Mouse (Mus musculus) embryonic facial prominence, embryonic 13.5 days (tissue): ENCODE data around the gene Sart3. TPM values are rescaled to one million over a fixed set of nuclear protein-coding genes. Genes with fewer than 3 reads are reported as not detected.
"Not testable (repeated sequence)": the region's sequence is repeated elsewhere in the genome, so short reads cannot be mapped to it uniquely, and the experiment has no call there.

ENCODE experiments used
- ATAC-seq: fragments of 200-750 bp; cut with Nextera tagmentation; 2 replicates; pipeline ENCODE4 v1.8.0; 2017; ENCODE audit warnings: low read depth; ENCODE audit not compliant: insufficient number of reproducible peaks, insufficient read depth, low FRiP score, low TSS enrichment
- H3K27ac ChIP-seq: fragments of 300-500 bp; sonication (generic); 2 replicates; pipeline ENCODE4 v1.5.1; 2015; ENCODE audit warnings: moderate library complexity, mild to moderate bottlenecking, inconsistent platforms
- H3K27me3 ChIP-seq: fragments of 300-500 bp; sonication (generic); 2 replicates; pipeline ENCODE4 v1.6.1; 2015; ENCODE audit warnings: mild to moderate bottlenecking, inconsistent platforms
- H3K36me3 ChIP-seq: fragments of 300-500 bp; sonication (generic); 2 replicates; pipeline ENCODE4 v1.6.1; 2015; ENCODE audit warnings: mild to moderate bottlenecking, inconsistent platforms
- H3K4me1 ChIP-seq: fragments of 300-500 bp; sonication (generic); 2 replicates; pipeline ENCODE4 v1.6.1; 2015; ENCODE audit warnings: inconsistent platforms
- H3K4me2 ChIP-seq: fragments of 300-500 bp; sonication (generic); 2 replicates; pipeline ENCODE4 v1.6.1; 2015; ENCODE audit warnings: moderate library complexity, mild to moderate bottlenecking, inconsistent platforms
- H3K4me3 ChIP-seq: fragments of 300-500 bp; sonication (generic); 2 replicates; pipeline ENCODE4 v1.5.1; 2015; ENCODE audit warnings: mild to moderate bottlenecking, inconsistent platforms
- H3K9ac ChIP-seq: fragments of 300-500 bp; sonication (generic); 2 replicates; pipeline ENCODE4 v1.6.1; 2015; ENCODE audit warnings: mild to moderate bottlenecking, inconsistent platforms
- H3K9me3 ChIP-seq: fragments of 300-500 bp; sonication (generic); 2 replicates; pipeline ENCODE4 v1.6.1; 2016; ENCODE audit warnings: inconsistent platforms
- WGBS: fragments of 180-500 bp; shearing (Covaris S2); methylation state at CpG from one replicate; pipeline ENCODE4 v1.1.7; 2015; ENCODE audit warnings: mixed read lengths; 5-methylcytosine and 5-hydroxymethylcytosine counted together
- polyA plus RNA-seq: library from polyadenylated mRNA; unstranded; fragments of >200 nt; fragmentation: Nextera tagmentation; extraction: Ambion mirVana; gene quantifications from 2 replicates; pipeline ENCODE4 v1.2.1, GENCODE M21; 2015

The Sart3 gene
- polyA plus RNA-seq, 1 experiment from 2014 or later = 65.7 TPM

DNA sequence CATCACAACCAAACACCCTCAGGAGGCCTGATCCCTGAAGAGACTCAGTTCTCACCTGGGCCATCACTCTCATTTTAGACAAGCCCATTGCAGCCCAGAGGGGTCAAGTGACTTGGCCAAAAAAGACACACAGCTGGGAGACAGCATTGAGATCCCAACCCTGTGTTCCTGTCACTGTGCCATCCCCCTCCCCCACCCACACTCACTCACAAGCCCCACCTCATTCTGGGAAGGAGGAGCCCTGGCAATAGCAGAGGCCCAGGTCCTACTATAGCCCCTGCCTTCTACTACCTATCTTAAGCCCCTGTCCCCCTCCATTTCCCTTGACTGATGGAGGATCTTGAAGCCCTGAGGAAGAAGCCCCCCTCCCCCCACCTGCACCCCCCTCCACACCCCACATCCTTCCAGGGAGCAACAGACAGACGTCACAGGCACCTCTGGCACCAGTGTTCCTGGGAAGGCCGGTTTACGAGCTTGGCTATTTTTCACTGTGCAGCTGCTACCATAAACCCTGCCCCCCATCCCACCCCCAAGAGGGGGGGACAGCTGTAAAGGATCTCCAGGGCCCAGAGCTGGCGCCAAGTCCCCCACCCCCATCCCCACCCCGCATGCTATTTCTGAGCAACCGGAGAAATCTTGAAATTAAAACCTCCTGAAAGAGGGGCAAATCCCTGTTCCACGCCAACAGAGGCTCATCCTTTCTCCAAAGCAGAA is 16.9 kb upstream of the Sart3 start:
- H3K27me3 ChIP-seq = no peaks in the 10 kb centered on the region
- ATAC-seq = peak; percentile 35; the same call in 1 of the 2 replicates
- H3K9ac ChIP-seq = no peak overlapping the region
- no peaks in the 10 kb centered on the region for H3K9me3 ChIP-seq
- H3K4me3 ChIP-seq = no peak overlapping the region
- peaks cover 16% of the 10 kb centered on the region for H3K36me3 ChIP-seq
- H3K4me1 ChIP-seq = peaks cover 60% of the 10 kb centered on the region
- peak overlapping the region; percentile 11; the same call in 1 of the 2 replicates for H3K4me2 ChIP-seq
- H3K27ac ChIP-seq = peak overlapping the region; percentile 89
- WGBS = 17% methylated on average over 7 of the region's 7 CpGs

DNA sequence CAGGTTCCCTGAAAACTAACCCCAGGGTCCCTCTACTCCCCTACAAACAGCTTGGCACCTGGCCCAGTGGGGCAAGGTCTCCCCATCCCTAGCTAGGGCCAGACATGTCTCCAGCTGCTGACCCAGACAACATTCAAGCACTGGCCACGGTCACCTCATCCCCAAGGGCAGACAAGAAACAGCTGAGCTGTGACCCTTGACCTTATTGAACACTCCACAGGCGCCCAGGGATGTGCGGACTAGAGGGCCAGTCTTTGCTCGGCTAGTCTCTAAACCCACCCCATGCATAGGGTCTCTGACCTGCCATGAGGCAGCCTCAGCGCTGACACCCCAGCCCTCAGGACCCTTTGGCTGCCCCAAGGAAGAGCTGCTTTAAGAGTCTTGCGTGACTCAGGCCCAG is 16.3 kb upstream of the Sart3 start:
- Histone ChIP-seq H3K9me3 (no peaks in the 10 kb centered on the region), H3K27me3 (no peaks in the 10 kb centered on the region), H3K4me3 (no peak overlapping the region), H3K36me3 (peaks cover 10% of the 10 kb centered on the region), H3K9ac (no peak overlapping the region), H3K4me1 (peaks cover 61% of the 10 kb centered on the region), H3K4me2 (no peak overlapping the region), H3K27ac (peak overlapping the region; percentile 89)
- 34% methylated on average over 6 of the region's 6 CpGs for WGBS
- ATAC-seq = no peak

DNA sequence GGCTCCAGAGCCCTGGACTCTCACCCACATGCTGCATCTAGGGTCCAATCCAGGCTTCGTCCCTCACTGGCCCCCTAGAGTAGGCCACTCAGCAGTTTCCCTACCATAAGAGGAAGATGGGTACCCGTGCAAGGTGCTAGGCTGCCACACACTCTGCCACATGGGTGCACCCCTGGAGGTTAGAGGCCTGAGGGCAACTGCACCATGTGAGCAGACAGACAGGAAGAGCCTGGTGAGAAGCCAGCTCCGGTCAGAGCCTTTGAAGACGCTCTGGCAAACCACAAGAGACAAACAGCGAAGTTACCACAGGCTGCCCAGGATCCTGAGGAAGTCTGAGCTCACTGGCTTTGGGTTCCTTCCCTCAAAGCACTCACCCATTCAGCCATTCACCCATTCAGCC is 14.7 kb upstream of the Sart3 start:
- H3K4me3 ChIP-seq = no peak overlapping the region
- WGBS = 78% methylated on average over 5 of the region's 5 CpGs
- H3K9ac ChIP-seq = 0 out of 2 replicates have a peak overlapping the region, but pooled peaks have one; percentile 2
- no peaks in the 10 kb centered on the region for H3K36me3 ChIP-seq
- no peaks in the 10 kb centered on the region; the same call in 1 of the 2 replicates for H3K27me3 ChIP-seq
- H3K9me3 ChIP-seq = no peaks in the 10 kb centered on the region
- H3K4me2 ChIP-seq = no peak overlapping the region
- no peak overlapping the region for H3K27ac ChIP-seq
- H3K4me1 ChIP-seq = peaks cover 61% of the 10 kb centered on the region
- no peak for ATAC-seq

DNA sequence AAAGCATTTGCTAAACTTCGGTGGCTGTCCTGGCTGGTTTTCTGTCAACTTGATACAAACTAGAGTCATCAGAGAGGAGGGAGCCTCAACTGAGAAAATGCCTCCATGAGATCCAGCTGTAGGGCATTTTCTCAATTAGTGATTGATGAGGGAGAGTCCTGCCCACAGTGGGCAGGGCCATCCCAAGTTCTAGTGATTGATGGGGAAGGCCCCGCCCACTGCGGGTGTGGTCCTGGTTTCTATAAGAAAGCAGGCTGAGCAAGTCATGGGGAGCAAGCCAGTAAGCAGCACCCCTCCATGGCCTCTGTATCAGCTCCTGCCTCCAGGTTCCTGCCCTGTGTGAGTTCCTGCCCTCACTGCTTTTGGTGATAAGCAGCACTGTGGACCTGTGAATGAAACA is 11.8 kb upstream of the Sart3 start:
- H3K9me3 ChIP-seq, ATAC-seq, H3K27me3 ChIP-seq, H3K36me3 ChIP-seq, H3K4me3 ChIP-seq: not testable (repeated sequence)
- 27% methylated on average over 3 of the region's 3 CpGs for WGBS
- Histone ChIP-seq H3K9ac (peak overlapping the region; percentile 52; the same call in 1 of the 2 replicates), H3K27ac (peak overlapping the region; percentile 92), H3K4me2 (peak overlapping the region; percentile 41), H3K4me1 (peaks cover 57% of the 10 kb centered on the region)

DNA sequence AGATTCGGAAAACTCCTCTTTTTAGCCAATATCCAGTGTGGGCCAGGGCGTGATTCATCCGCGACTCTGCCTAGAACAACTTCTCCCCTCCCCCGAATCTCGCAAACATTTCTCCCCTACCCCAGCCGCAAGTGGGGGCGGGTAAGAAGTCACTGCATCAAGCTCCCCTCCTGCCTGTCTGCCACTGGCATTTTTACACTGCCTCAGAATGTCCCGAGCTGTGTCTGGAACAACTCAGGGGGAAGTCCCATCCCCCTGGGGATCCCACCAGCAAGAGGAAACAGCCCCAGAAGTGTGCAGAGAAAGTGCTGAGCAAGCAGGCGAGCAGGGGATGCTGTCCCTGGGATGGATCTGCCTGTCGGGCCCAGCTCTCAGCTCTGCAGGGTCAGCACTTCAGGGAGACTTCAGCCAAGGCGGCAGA is 11.3 kb upstream of the Sart3 start:
- H3K27me3 ChIP-seq = no peaks in the 10 kb centered on the region; the same call in 1 of the 2 replicates
- H3K9ac ChIP-seq = peak overlapping the region; percentile 52
- no peaks in the 10 kb centered on the region for H3K36me3 ChIP-seq
- H3K4me2 ChIP-seq = peak overlapping the region; percentile 41
- H3K9me3 ChIP-seq = no peaks in the 10 kb centered on the region
- H3K27ac ChIP-seq = peak overlapping the region; percentile 92
- H3K4me1 ChIP-seq = peaks cover 55% of the 10 kb centered on the region
- no peak overlapping the region for H3K4me3 ChIP-seq
- ATAC-seq = no peak
- 4% methylated on average over 12 of the region's 12 CpGs for WGBS

DNA sequence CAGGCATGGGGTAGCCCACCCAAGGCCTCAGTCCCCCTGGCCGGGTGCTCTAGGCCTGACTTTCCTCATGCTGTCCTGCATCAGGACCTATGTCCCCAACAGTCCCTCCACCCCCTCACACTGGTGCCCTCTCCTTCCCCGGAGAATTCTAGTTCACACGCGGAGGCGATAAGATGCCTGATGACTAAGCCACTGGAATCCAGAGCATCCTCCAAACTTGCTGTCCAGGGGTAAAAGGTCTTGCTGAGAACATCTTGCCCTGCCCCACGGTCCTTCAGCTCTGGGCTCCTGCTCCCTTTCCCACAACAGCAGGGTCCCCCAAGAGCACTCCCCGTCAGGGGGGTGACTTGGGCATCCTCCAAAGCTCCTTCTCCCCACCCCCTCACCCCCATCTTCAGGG is 10.3 kb upstream of the Sart3 start:
- H3K9me3 ChIP-seq = no peaks in the 10 kb centered on the region
- no peak overlapping the region for H3K4me2 ChIP-seq
- H3K4me3 ChIP-seq = no peak overlapping the region
- 84% methylated on average over 7 of the region's 7 CpGs for WGBS
- H3K9ac ChIP-seq = 0 out of 2 replicates have a peak overlapping the region, but pooled peaks have one; percentile 52
- H3K4me1 ChIP-seq = peaks cover 53% of the 10 kb centered on the region
- H3K36me3 ChIP-seq = peaks cover 7% of the 10 kb centered on the region
- H3K27ac ChIP-seq = peak overlapping the region; percentile 92
- no peak for ATAC-seq
- H3K27me3 ChIP-seq = no peaks in the 10 kb centered on the region; the same call in 1 of the 2 replicates

DNA sequence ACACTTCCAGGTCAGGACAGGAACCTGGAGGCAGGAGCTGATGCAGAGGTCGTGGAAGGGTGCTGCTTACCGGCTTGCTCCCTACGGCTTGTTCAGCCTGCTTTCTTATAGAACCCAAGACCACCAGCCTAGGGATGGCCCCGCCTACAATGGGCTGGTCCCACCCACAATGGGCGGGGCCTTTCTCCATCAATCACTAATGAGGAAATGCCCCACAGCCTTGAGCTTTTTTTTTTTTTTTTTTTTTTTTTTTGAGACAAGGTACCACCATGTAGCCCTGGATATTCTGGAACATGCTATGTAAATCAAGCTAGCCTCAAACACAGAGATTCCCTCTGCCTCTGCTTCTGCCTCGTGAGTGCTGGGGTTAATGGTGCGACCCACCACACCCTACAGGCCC is 9.6 kb upstream of the Sart3 start:
- H3K27ac ChIP-seq = no peak overlapping the region

DNA sequence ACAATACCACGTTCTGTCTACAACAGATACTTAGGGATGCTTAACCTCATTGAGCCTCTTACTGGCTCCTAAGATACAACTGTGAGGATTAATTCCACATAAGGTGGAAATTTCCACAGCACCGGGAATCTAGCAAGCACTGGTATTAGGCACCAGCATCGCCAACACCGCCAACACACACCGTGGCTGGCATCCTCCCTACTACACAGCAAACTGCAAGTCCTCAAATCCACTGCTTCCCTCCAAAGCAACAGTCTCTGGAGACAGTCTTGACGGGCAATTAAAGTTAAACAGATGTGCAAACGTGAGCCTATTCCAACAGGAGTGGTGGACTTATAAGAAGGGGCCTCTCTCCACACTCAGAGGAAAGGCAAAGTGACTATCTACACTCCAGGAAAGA is 8.9 kb upstream of the Sart3 start:
- Histone ChIP-seq H3K4me3 (no peak overlapping the region), H3K4me2 (no peak overlapping the region), H3K27ac (peak overlapping the region; percentile 28; the same call in 1 of the 2 replicates), H3K4me1 (peaks cover 45% of the 10 kb centered on the region), H3K27me3 (no peaks in the 10 kb centered on the region; the same call in 1 of the 2 replicates), H3K36me3 (peaks cover 21% of the 10 kb centered on the region), H3K9ac (no peak overlapping the region), H3K9me3 (no peaks in the 10 kb centered on the region)
- 60% methylated on average over 7 of the region's 7 CpGs for WGBS
- ATAC-seq = no peak

More for the DNA sequence above, 9.6 kb upstream of the Sart3 start:
- H3K36me3 ChIP-seq = peaks cover 14% of the 10 kb centered on the region
- WGBS = 83% methylated on average over 7 of the region's 7 CpGs
- H3K27me3 ChIP-seq = no peaks in the 10 kb centered on the region; the same call in 1 of the 2 replicates
- no peaks in the 10 kb centered on the region for H3K9me3 ChIP-seq
- no peak for ATAC-seq
- H3K4me3 ChIP-seq = no peak overlapping the region
- H3K9ac ChIP-seq = no peak overlapping the region
- H3K4me2 ChIP-seq = no peak overlapping the region
- peaks cover 48% of the 10 kb centered on the region for H3K4me1 ChIP-seq

DNA sequence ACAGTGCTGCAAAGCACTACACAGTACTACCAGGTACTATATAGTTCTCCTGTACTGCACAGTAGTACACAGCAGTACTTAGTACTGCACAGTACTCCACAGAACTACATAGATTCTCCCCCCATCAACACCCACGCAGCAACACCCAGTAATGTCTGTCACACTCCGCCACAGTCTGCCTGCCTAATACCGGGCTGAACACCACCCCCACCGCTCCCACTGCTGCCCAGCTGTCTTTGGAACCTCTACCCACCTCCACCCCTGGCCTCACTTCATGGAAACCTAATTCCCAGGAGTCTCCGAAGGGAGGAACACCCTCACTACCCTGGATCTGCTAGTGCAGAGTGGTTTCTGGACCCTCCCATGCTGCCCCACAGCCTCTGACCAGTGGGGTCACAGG is 8.5 kb upstream of the Sart3 start:
- Histone ChIP-seq H3K4me3 (no peak overlapping the region), H3K36me3 (peaks cover 26% of the 10 kb centered on the region), H3K27ac (peak overlapping the region; percentile 28; the same call in 1 of the 2 replicates), H3K9ac (no peak overlapping the region), H3K4me2 (no peak overlapping the region), H3K9me3 (no peaks in the 10 kb centered on the region), H3K27me3 (no peaks in the 10 kb centered on the region; the same call in 1 of the 2 replicates), H3K4me1 (peaks cover 45% of the 10 kb centered on the region)
- no peak for ATAC-seq
- WGBS = 94% methylated on average over 5 of the region's 5 CpGs

DNA sequence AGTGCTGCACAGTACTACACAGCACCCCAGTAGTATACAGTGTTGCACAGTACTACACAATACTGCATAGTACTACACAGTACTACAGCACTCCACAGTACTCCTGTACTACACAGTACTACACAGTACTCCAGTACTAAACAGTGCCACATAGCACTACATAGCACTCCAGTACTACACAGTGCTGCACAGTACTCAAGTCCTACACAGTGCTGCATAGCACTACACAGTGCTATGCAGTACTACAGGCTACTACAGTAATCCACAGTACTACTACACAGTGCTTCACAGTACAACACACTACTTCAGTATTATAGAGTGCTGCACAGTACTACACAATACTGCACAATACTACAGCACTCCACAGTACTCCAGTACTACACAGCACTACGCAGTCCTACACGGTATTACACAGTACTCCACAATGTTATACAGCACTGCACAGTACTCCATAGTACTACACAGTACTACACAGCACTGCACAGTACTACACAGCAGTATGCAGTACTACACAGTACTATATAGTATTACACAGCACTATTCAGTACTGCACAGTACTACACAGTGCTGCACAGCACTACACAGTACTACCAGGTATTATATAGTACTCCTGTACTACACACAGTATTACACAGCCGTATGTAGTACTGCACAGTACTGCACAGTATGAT is 7.9 kb upstream of the Sart3 start:
- WGBS = 95% methylated on average over 3 of the region's 3 CpGs
- no peaks in the 10 kb centered on the region; the same call in 1 of the 2 replicates for H3K27me3 ChIP-seq
- peaks cover 45% of the 10 kb centered on the region for H3K4me1 ChIP-seq
- no peak overlapping the region for H3K4me2 ChIP-seq
- H3K9ac ChIP-seq = no peak overlapping the region
- H3K27ac ChIP-seq = no peak overlapping the region
- peaks cover 31% of the 10 kb centered on the region for H3K36me3 ChIP-seq
- H3K4me3 ChIP-seq = no peak overlapping the region
- ATAC-seq = peak; percentile 49; the same call in 1 of the 2 replicates
- H3K9me3 ChIP-seq = no peaks in the 10 kb centered on the region

DNA sequence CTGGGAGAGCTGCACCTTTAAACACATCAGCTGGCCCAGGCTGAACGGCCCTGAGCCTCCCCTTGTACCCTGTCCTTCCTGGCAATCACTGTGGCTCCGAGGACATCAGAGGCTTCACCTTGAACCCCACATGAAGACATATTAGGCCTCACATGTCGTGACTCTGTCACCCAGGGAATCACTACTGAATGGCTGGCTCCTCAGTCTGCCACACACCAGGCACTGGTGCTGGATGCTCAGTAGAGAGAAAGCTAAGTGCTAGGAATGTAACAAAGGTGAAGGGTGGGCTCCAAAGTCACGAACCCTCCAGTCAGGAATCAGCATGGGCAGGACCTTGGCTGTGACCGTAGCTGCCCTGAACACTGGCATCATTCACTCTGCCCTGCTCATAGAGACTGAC is 7.3 kb upstream of the Sart3 start:
- ATAC-seq = no peak
- 68% methylated on average over 5 of the region's 5 CpGs for WGBS
- H3K27ac ChIP-seq = 0 out of 2 replicates have a peak overlapping the region, but pooled peaks have one; percentile 68
- H3K27me3 ChIP-seq = no peaks in the 10 kb centered on the region; the same call in 1 of the 2 replicates
- no peak overlapping the region for H3K9ac ChIP-seq
- no peak overlapping the region for H3K4me3 ChIP-seq
- peaks cover 38% of the 10 kb centered on the region for H3K36me3 ChIP-seq
- no peak overlapping the region for H3K4me2 ChIP-seq
- peaks cover 45% of the 10 kb centered on the region for H3K4me1 ChIP-seq
- H3K9me3 ChIP-seq = no peaks in the 10 kb centered on the region
